Mouse (Mus musculus) spleen, postnatal 10 days (tissue): ENCODE measurements at regions not wholly inside any gene's neighbourhood (a gene's known extent, or its start where the extent isn't known, plus 50 kb on each side); places are given as distances from the start of the nearest gene placed in this dataset.
A peak's percentile ranks its signal among the peaks of the same experiment; 100 is the strongest.

Experiments used
- DNase-seq, 2 experiments: peaks; one replicate each; pipeline ENCODE4 v3.0.0; 2021 to 2022; ENCODE audit warnings: low spot score in 2 of 2

- DNase-seq = peak in 1 of 2 experiments; percentile 22
These were observed 139.3 kb downstream of the Cyp26a1 start for GRCm38 (mm10) chr19:37836900-37837299.
